Mouse (Mus musculus): ENCODE measurements around the gene Derl3. TPM values are rescaled to one million over a fixed set of nuclear protein-coding genes. Genes with fewer than 3 reads are reported as not detected.

Derl3 gene
- polyA plus RNA-seq (2012; rRNA removed) = 0.78 and 1.6 TPM in 2 replicates

GRCm38 (mm10) chr10:75893089-75893750 lies at the start of gene Derl3:
Gene Derl3 (plus strand): TSS chr10:75893413.

GRCm38 (mm10) chr10:75859786-75860470 lies 33.3 kb upstream of the Derl3 start, which contains the start of gene Mif:
Gene Mif (minus strand): TSS chr10:75860240.

GRCm38 (mm10) chr10:75921026-75921725 lies 28.0 kb downstream of the Derl3 start, which contains the start of gene Smarcb1:
Gene Smarcb1 (minus strand): TSS chr10:75921617.

GRCm38 (mm10) chr10:75932891-75933290 lies 39.7 kb downstream of the Derl3 start, which contains the start of gene Chchd10:
Gene Chchd10 (plus strand): TSS chr10:75933130.

DNA sequence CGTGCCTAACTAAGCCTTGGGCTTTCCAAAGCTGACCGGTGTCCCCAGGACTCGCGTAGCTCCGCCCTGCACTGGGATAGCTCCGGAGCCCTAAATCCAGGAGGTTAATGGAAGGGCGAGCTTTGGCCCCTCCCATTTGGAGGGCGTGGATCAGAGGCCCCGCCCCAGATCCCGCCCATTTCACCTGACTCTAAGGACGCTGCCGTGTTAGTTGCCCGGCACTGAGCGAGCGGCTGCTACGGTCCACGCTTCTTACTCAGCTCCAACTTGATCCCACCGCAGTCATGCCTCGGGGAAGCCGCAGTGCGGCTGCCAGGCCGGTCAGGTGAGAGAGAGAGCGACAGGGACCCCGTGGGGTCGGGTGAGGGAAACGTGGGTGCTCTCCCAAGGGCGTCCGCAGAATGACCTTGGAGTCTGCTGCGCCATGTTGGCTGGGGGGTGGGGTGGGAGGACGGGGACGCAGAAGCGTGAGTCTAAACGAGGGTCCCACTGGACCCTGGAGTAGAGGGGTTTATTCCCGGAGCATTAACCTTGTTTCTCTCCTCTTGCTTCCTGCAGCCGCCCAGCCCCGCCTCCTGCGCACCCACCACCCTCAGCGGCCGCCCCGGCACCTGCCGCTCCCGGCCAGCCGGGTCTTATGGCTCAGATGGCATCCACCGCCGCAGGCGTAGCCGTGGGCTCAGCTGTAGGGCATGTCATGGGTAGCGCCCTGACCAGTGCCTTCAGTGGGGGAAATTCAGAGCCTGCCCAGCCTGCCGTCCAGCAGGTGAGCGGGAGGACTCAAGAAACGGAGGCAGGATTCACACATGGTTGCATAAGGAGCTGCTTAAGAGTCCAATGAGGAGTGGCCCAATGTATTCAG lies 42.7 kb downstream of the Derl3 start, which contains the start of gene Mmp11:
Gene Mmp11 (minus strand): TSS at position 817 of the 862 bp plus-strand sequence.

GRCm38 (mm10) chr10:75940520-75940919 lies 47.3 kb downstream of the Derl3 start, which contains the start of gene Gm867:
Gene Gm867 (minus strand): TSS chr10:75940672.

GRCm38 (mm10) chr10:75942736-75943477 lies 49.7 kb downstream of the Derl3 start, which contains the start of gene Vpreb3:
Gene Vpreb3 (plus strand): TSS chr10:75943057.

Other genes with a start within 250 kb of the Derl3 start
- 1.4 TPM in 2 replicates for gene Susd2, start 249.4 kb upstream of the Derl3 start, polyA plus RNA-seq (2012; rRNA removed)
- gene Cabin1, start 129.1 kb upstream of the Derl3 start, polyA plus RNA-seq (2012; rRNA removed) = 9.1 and 10.2 TPM in 2 replicates
- gene Ddt, start 120.0 kb upstream of the Derl3 start, polyA plus RNA-seq (2012; rRNA removed) = 364 and 391 TPM in 2 replicates
- 0.07 TPM in 1 of 2 replicates, not detected in the other for gene Gm20441, start 112.5 kb upstream of the Derl3 start, polyA plus RNA-seq (2012; rRNA removed)
- gene Gstt3, start 112.0 kb upstream of the Derl3 start, polyA plus RNA-seq (2012; rRNA removed) = 14.6 and 18.6 TPM in 2 replicates
- gene Gstt1, start 94.8 kb upstream of the Derl3 start, polyA plus RNA-seq (2012; rRNA removed) = 287 and 357 TPM in 2 replicates
- 0.05 TPM in 1 of 2 replicates, not detected in the other for gene Gstt4, start 70.9 kb upstream of the Derl3 start, polyA plus RNA-seq (2012; rRNA removed)
- gene Gstt2, start 56.0 kb upstream of the Derl3 start, polyA plus RNA-seq (2012; rRNA removed) = 83.1 and 102 TPM in 2 replicates
- gene Mif, start 33.2 kb upstream of the Derl3 start, polyA plus RNA-seq (2012; rRNA removed) = 1,404 and 1,705 TPM in 2 replicates
- gene Smarcb1, start 28.2 kb downstream of the Derl3 start, polyA plus RNA-seq (2012; rRNA removed) = 16.7 and 17.9 TPM in 2 replicates
- gene Chchd10, start 39.7 kb downstream of the Derl3 start, polyA plus RNA-seq (2012; rRNA removed) = 218 and 226 TPM in 2 replicates
- 1.7 and 2.3 TPM in 2 replicates for gene Mmp11, start 43.1 kb downstream of the Derl3 start, polyA plus RNA-seq (2012; rRNA removed)
- gene Gm867, start 47.3 kb downstream of the Derl3 start, polyA plus RNA-seq (2012; rRNA removed) = 13.6 and 15.6 TPM in 2 replicates
- 24.5 and 38.1 TPM in 2 replicates for gene Vpreb3, start 49.6 kb downstream of the Derl3 start, polyA plus RNA-seq (2012; rRNA removed)
- 0.23 and 0.24 TPM in 2 replicates for gene Gm5134, start 61.1 kb downstream of the Derl3 start, polyA plus RNA-seq (2012; rRNA removed)
- 5.5 and 5.6 TPM in 2 replicates for gene Zfp280b, start 139.2 kb downstream of the Derl3 start, polyA plus RNA-seq (2012; rRNA removed)
- 0.01 TPM in 1 of 2 replicates, not detected in the other for gene Slc5a4b, start 217.5 kb downstream of the Derl3 start, polyA plus RNA-seq (2012; rRNA removed)

All from liver, embryonic 18 days (tissue).